Mouse (Mus musculus): Measurements from ENCODE around the gene Prr12. TPM values are rescaled to one million over a fixed set of nuclear protein-coding genes. Genes with fewer than 3 reads are reported as not detected.

Prr12 gene
- polyA plus RNA-seq, 1 experiment from 2014 or later: 8.7 TPM

DNA sequence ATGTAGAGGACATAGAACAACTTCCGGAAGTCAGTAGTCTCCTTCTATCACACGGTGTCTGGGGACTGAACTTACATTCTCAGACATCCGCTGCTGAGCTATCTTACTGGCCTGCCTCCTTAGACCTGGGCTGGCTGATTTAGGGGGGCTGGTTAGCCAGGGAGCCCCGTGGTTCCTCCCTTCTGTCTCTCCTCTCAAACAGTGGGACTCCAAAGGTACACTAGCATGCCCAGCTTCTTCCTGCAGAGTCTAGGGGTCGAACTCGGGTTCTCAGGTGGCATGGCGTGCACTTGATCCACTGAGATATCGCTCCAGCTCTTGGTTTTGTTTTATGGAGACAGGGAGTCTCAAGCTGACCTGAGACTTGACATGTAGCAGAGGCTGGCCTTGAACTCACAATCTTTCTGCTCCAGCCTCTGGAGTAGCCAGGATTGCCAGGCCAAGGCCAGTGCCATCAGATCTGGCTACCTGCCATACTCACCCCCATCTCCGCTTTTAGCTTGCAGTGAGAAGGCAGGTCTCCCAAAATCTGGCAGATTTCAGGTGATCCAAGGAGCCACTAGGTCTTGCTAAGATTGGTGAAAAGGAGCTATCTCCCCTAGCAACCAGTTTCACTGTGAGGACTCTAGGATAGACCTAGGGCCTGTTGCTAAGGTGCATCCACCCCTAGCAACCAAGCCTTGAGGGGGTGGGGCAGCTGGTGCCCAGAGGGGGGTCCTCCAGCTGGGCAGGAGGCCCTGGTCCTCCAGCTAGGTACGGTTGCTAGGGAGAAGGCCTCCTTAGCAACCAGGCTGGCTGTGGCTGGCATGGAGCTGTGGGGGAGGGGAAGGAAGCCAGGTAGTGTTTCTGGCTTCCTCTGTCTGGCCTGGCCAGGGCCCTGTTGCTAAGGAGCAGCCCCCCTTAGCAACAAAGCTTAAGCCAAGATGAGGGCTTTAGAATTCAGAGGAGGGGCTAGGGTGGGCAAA is 6.2 kb upstream of the Prr12 start:
- H3K27me3 ChIP-seq (ENCODE audit: control insufficient read depth, insufficient read depth, low read length): no peaks in the 10 kb centered on the region
- no peak overlapping the region for H3K9ac ChIP-seq (ENCODE audit: low read length)
- H3K27ac ChIP-seq (ENCODE audit: low read length): no peak overlapping the region
- no peaks in the 10 kb centered on the region for H3K9me3 ChIP-seq (replicated peaks; ENCODE audit: control insufficient read depth, low read length)
- 75% methylated on average over 10 of the region's 10 CpGs for WGBS
- no peak for ATAC-seq (ENCODE audit: insufficient read depth, low FRiP score)
- H3K4me1 ChIP-seq (ENCODE audit: control insufficient read depth, insufficient read depth, low read length): peaks cover 13% of the 10 kb centered on the region
- H3K36me3 ChIP-seq (ENCODE audit: control insufficient read depth, insufficient read depth, low read length): no peaks in the 10 kb centered on the region
- H3K4me3 ChIP-seq (replicated peaks; ENCODE audit: low read length): no peak overlapping the region
- H3K4me2 ChIP-seq (ENCODE audit: low read depth, low read length): no peak overlapping the region

DNA sequence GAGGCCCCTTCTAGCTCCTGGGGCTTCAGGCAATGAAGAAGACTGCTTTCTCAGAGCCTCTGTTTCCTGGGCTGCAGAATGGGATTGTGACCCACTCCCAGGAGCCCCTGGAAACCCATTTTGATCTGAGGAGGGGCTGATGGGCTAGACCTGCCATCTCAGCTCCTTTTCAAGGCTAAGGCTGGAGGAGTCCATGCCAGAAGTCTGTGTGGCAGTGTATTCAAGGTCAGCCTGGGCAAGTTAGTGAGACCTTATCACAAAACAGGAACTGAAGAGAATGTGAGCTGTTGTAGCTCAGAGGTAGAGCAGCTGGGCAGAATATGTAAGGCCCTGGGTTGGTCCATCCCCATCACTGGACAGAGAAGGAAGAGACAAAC is 4.3 kb upstream of the Prr12 start:
- peaks cover 8% of the 10 kb centered on the region for H3K4me1 ChIP-seq (ENCODE audit: control insufficient read depth, insufficient read depth, low read length)
- no peaks in the 10 kb centered on the region for H3K27me3 ChIP-seq (ENCODE audit: control insufficient read depth, insufficient read depth, low read length)
- H3K27ac ChIP-seq (ENCODE audit: low read length): no peak overlapping the region
- no peaks in the 10 kb centered on the region for H3K9me3 ChIP-seq (replicated peaks; ENCODE audit: control insufficient read depth, low read length)
- H3K4me2 ChIP-seq (ENCODE audit: low read depth, low read length): no peak overlapping the region
- ATAC-seq (ENCODE audit: insufficient read depth, low FRiP score): no peak
- no peak overlapping the region for H3K4me3 ChIP-seq (replicated peaks; ENCODE audit: low read length)
- no peak overlapping the region for H3K9ac ChIP-seq (ENCODE audit: low read length)
- H3K36me3 ChIP-seq (ENCODE audit: control insufficient read depth, insufficient read depth, low read length): no peaks in the 10 kb centered on the region

DNA sequence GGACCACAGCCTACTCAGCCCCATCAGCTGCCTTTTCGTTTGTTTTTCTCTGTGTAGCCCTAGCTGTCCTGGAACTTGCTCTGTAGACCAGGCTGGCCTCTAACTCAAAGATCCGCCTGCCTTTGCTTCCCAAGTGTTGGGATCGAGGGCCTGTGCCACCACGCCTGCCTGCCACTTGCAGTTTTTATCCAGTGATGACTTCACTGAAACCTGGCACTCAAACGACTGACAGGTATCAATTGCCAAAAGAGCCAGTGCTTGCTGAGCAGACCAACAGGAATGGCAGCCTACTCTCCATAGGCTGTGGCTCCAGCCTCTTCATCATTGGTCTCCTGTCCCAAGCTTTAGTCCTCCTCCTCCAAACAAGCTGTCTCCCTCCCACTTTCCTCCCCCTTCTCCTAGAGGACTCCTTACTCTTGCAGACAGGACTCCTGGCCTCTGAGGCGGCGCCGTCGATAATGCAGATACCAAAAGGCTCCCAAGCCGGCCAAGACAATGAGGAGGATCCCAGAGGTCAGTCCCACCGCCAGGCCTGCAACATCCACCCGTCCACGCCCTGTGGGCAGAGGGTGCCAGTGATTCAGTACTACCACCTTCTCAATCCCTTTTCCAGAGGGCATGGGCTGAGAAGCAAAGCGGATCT is 3.8 kb upstream of the Prr12 start:
- Histone ChIP-seq H3K27ac (ENCODE audit: low read length) (no peak overlapping the region), H3K36me3 (ENCODE audit: control insufficient read depth, insufficient read depth, low read length) (no peaks in the 10 kb centered on the region), H3K9ac (ENCODE audit: low read length) (peak overlapping the region; percentile 28; the same call in 1 of the 2 replicates), H3K4me3 (replicated peaks; ENCODE audit: low read length) (no peak overlapping the region), H3K4me2 (ENCODE audit: low read depth, low read length) (no peak overlapping the region), H3K4me1 (ENCODE audit: control insufficient read depth, insufficient read depth, low read length) (peaks cover 11% of the 10 kb centered on the region), H3K27me3 (ENCODE audit: control insufficient read depth, insufficient read depth, low read length) (no peaks in the 10 kb centered on the region), H3K9me3 (replicated peaks; ENCODE audit: control insufficient read depth, low read length) (no peaks in the 10 kb centered on the region)
- WGBS: 69% methylated on average over 14 of the region's 14 CpGs
- ATAC-seq (ENCODE audit: insufficient read depth, low FRiP score): no peak

DNA sequence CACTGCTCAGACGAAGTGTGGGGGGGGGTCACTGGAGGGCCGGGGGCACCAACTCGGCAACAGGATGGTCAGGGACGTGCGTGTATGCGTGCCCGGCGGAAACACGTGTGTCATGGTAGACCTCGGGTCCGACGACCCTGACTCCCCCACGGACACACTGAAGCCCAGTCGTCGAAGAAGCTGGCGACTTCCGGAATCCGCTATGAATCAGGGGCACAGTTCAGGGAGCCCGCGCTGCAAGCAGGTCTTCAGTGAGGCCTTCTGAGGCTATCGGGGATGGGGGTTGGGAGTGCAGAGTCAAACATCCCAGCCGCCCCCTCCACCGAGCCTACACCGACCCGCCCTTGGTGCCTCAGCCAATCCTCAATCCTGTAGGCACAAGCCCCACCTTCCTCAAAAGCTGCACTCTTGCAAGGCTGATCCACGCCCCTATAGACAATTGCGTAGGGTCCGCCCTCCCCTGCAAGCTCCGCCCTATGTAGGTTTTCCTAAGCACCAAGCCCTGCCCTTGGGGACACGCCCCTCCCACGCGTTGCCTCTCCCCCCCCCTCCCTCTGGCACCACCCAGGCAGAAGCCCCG is 1.3 kb upstream of the Prr12 start:
- peaks cover 12% of the 10 kb centered on the region for H3K4me1 ChIP-seq (ENCODE audit: control insufficient read depth, insufficient read depth, low read length)
- H3K4me3 ChIP-seq (replicated peaks; ENCODE audit: low read length): peak overlapping the region; percentile 91
- no peaks in the 10 kb centered on the region for H3K27me3 ChIP-seq (ENCODE audit: control insufficient read depth, insufficient read depth, low read length)
- H3K36me3 ChIP-seq (ENCODE audit: control insufficient read depth, insufficient read depth, low read length): peaks cover 12% of the 10 kb centered on the region; the same call in 1 of the 2 replicates
- WGBS: under 1% methylated on average over 33 of the region's 33 CpGs
- peak overlapping the region; percentile 93 for H3K9ac ChIP-seq (ENCODE audit: low read length)
- peak; percentile 97 for ATAC-seq (ENCODE audit: insufficient read depth, low FRiP score)
- peak overlapping the region; percentile 99 for H3K27ac ChIP-seq (ENCODE audit: low read length)
- H3K4me2 ChIP-seq (ENCODE audit: low read depth, low read length): peak overlapping the region; percentile 99
- H3K9me3 ChIP-seq (replicated peaks; ENCODE audit: control insufficient read depth, low read length): no peaks in the 10 kb centered on the region

DNA sequence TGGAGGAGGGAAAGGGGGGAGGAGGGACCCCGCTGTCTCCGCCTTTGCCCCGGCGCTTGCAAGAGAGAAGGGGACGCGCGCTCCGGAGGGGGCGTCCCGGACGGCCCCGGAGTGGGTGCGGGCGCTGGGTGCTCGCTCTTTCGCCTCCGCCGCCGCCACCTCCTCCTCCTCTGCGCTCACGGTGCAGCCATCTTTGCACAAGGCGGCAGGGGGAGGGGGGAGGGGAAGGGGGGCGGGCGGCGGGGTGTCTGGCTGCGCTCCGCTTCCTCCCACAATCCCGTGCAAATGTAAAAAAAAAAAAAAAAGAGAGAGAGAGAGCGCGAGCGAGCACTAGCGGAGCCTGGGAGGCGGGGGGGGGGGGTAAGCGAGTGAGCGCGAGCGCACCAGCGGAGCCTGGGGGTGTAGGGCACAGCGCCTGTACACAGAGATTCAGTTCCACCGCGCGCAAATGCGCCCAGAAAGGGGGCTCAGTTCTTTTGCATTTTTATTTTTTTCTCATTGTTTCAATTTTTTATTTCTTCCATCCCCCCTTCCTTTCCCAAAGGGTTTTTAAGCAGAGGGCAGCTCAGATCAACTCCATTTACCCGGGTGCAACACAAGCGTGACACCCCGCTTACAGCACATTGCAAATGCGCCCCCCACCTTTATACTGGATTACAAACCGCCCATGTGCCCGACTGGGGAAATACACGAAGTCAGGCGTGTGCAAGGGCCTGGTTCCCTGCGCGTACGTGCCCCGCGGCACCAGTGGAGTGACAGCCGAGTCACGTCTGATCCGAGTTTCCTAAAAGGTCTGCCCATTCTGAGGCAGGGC is 643 bp upstream of the Prr12 start:
- H3K9me3 ChIP-seq (replicated peaks; ENCODE audit: control insufficient read depth, low read length): no peaks in the 10 kb centered on the region
- H3K27ac ChIP-seq (ENCODE audit: low read length): peak overlapping the region; percentile 99
- ATAC-seq (ENCODE audit: insufficient read depth, low FRiP score): peak; percentile 52
- H3K9ac ChIP-seq (ENCODE audit: low read length): peak overlapping the region; percentile 93
- H3K27me3 ChIP-seq (ENCODE audit: control insufficient read depth, insufficient read depth, low read length): no peaks in the 10 kb centered on the region
- peak overlapping the region; percentile 99 for H3K4me2 ChIP-seq (ENCODE audit: low read depth, low read length)
- peaks cover 17% of the 10 kb centered on the region for H3K36me3 ChIP-seq (ENCODE audit: control insufficient read depth, insufficient read depth, low read length)
- H3K4me1 ChIP-seq (ENCODE audit: control insufficient read depth, insufficient read depth, low read length): peaks cover 12% of the 10 kb centered on the region
- under 1% methylated on average over 26 of the region's 59 CpGs for WGBS
- H3K4me3 ChIP-seq (replicated peaks; ENCODE audit: low read length): peak overlapping the region; percentile 91

DNA sequence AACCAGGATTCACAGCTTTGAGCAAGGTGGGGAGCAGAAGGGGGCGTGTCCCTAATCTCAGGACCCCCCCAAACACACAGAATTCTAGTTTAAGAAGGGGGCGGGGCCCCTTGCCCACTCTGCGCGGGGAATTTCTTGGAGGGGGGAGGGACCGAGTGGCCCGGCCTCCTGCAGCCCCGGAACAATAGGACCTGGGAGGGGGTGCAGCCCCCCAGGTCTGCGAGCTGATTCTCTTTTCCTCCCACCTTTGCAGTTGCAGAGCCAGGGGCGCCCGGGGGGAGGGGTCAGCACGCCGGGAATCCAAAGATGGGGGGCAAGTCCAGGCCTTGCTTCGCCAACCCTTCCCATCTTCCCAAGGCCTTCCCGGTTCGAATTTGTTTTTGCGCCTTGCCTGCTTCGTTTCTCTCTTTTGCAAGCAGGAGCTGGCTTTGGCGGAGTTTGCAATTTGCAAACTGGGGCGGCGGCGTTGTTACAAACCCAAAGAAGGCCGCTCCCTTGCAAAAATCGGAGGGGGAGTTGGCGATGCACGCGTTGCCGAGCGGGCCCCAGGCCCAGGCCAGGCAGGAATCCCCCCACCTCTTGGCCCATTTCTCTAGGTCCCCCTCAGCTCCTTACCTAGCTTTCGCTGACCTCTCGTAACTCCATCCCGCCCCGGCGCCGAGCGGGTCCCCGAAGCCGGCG is 360 bp downstream of the Prr12 start:
- Histone ChIP-seq H3K27ac (ENCODE audit: low read length) (peak overlapping the region; percentile 99), H3K9me3 (replicated peaks; ENCODE audit: control insufficient read depth, low read length) (no peaks in the 10 kb centered on the region), H3K4me3 (replicated peaks; ENCODE audit: low read length) (peak overlapping the region; percentile 91), H3K4me2 (ENCODE audit: low read depth, low read length) (peak overlapping the region; percentile 99), H3K36me3 (ENCODE audit: control insufficient read depth, insufficient read depth, low read length) (peaks cover 27% of the 10 kb centered on the region), H3K9ac (ENCODE audit: low read length) (peak overlapping the region; percentile 93), H3K4me1 (ENCODE audit: control insufficient read depth, insufficient read depth, low read length) (peaks cover 12% of the 10 kb centered on the region), H3K27me3 (ENCODE audit: control insufficient read depth, insufficient read depth, low read length) (no peaks in the 10 kb centered on the region)
- ATAC-seq (ENCODE audit: insufficient read depth, low FRiP score): no peak
- under 1% methylated on average over 38 of the region's 38 CpGs for WGBS

DNA sequence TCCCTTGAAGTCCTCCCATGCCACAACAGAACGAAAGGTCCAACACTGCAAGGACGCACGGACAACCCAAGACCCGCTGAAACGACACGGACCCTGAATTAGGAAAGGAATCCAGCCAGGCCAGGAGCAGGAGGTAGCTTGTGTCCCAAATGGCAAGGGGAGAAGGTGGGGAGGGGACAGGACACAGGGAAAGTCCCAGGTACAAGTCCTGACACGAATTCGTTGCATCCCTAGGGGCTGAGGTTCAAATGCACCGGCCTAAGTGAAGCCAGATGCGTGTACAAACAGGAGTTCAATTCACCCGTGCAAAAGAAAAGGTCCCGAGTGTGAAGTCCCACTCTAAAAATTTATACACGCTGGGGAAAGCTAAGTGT is 1.1 kb downstream of the Prr12 start:
- H3K9ac ChIP-seq (ENCODE audit: low read length): peak overlapping the region; percentile 93
- H3K36me3 ChIP-seq (ENCODE audit: control insufficient read depth, insufficient read depth, low read length): peaks cover 33% of the 10 kb centered on the region
- H3K4me2 ChIP-seq (ENCODE audit: low read depth, low read length): peak overlapping the region; percentile 99
- no peak for ATAC-seq (ENCODE audit: insufficient read depth, low FRiP score)
- 3% methylated on average over 13 of the region's 13 CpGs for WGBS
- no peaks in the 10 kb centered on the region for H3K27me3 ChIP-seq (ENCODE audit: control insufficient read depth, insufficient read depth, low read length)
- peaks cover 12% of the 10 kb centered on the region for H3K4me1 ChIP-seq (ENCODE audit: control insufficient read depth, insufficient read depth, low read length)
- H3K4me3 ChIP-seq (replicated peaks; ENCODE audit: low read length): peak overlapping the region; percentile 91
- no peaks in the 10 kb centered on the region for H3K9me3 ChIP-seq (replicated peaks; ENCODE audit: control insufficient read depth, low read length)
- peak overlapping the region; percentile 99 for H3K27ac ChIP-seq (ENCODE audit: low read length)

DNA sequence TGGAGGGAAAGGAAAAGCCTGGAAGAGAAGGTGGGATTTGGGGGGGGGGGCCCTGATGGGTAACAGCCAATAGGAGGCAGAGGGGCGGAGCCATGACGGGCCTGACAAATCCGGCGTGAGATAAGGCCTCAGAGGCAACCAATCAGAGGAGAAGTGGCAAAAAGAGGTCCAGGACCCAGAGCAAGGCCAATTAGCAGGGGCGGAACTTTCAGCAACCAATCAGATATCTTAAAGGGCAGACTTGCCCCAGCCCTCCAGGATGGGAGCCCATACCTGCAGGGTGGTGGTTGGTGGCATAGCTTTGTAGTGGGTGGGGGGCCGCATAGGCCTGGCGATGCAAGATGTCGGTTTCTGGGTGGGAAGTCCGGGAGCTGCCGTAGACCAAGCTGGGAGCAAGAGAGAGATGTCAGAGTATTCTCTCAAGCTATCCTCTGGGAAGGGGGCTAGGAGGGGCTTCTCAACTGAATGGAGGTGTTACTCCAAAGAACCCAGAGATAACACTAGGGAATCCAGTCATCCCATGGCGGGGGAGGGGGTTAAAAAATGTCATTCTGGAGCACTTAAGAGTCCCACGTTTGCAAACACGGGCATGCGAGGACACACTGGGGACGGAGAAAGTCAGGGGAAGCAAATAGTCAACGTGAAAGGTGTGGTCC is 1.6 kb downstream of the Prr12 start:
- Histone ChIP-seq H3K36me3 (ENCODE audit: control insufficient read depth, insufficient read depth, low read length) (peaks cover 38% of the 10 kb centered on the region), H3K27me3 (ENCODE audit: control insufficient read depth, insufficient read depth, low read length) (no peaks in the 10 kb centered on the region), H3K4me3 (replicated peaks; ENCODE audit: low read length) (peak overlapping the region; percentile 91), H3K9ac (ENCODE audit: low read length) (peak overlapping the region; percentile 93), H3K4me1 (ENCODE audit: control insufficient read depth, insufficient read depth, low read length) (peaks cover 12% of the 10 kb centered on the region), H3K27ac (ENCODE audit: low read length) (peak overlapping the region; percentile 99), H3K9me3 (replicated peaks; ENCODE audit: control insufficient read depth, low read length) (no peaks in the 10 kb centered on the region), H3K4me2 (ENCODE audit: low read depth, low read length) (peak overlapping the region; percentile 99)
- whole genome bisulfite sequencing: 6% methylated on average over 16 of the region's 16 CpGs
- 0 out of 2 replicates have a peak, but pooled peaks have one; percentile 3 for ATAC-seq (ENCODE audit: insufficient read depth, low FRiP score)
